Mouse (Mus musculus) stomach, embryonic 15.5 days (tissue): ENCODE results near the gene Cacng1. TPM values are rescaled to one million over a fixed set of nuclear protein-coding genes. Genes with fewer than 3 reads are reported as not detected.

Source experiments
- ATAC-seq: fragments of 200-750 bp; cut with Nextera tagmentation; 2 replicates; pipeline ENCODE4 v1.8.0; 2017; ENCODE audit warnings: low read depth, moderate number of reproducible peaks, moderate TSS enrichment; ENCODE audit not compliant: insufficient read depth, low FRiP score
- H3K27ac ChIP-seq: fragments of 300-500 bp; sonication (generic); 2 replicates; pipeline ENCODE4 v1.5.1; 2015; ENCODE audit warnings: mild to moderate bottlenecking, inconsistent platforms
- H3K27me3 ChIP-seq: fragments of 300-500 bp; sonication (generic); replicated peaks from 2 replicates; pipeline ENCODE4 v1.6.1; 2015; ENCODE audit warnings: inconsistent platforms
- H3K36me3 ChIP-seq: fragments of 300-500 bp; sonication (generic); 2 replicates; pipeline ENCODE4 v1.6.1; 2015; ENCODE audit warnings: inconsistent platforms
- H3K4me1 ChIP-seq: fragments of 300-500 bp; sonication (generic); 2 replicates; pipeline ENCODE4 v1.6.1; 2015; ENCODE audit warnings: inconsistent platforms
- H3K4me2 ChIP-seq: fragments of 300-500 bp; sonication (generic); 2 replicates; pipeline ENCODE4 v1.6.1; 2015; ENCODE audit warnings: mild to moderate bottlenecking, inconsistent platforms
- H3K4me3 ChIP-seq: fragments of 300-500 bp; sonication (generic); replicated peaks from 2 replicates; pipeline ENCODE4 v1.5.1; 2015; ENCODE audit warnings: inconsistent platforms
- H3K9ac ChIP-seq: fragments of 300-500 bp; sonication (generic); 2 replicates; pipeline ENCODE4 v1.6.1; 2015; ENCODE audit warnings: inconsistent platforms
- H3K9me3 ChIP-seq: fragments of 300-500 bp; sonication (generic); 2 replicates; pipeline ENCODE4 v1.6.1; 2016; ENCODE audit warnings: inconsistent platforms
- WGBS: fragments of 180-500 bp; shearing (Covaris S2); methylation state at CpG from one replicate; pipeline ENCODE4 v1.1.7; 2015; 5-methylcytosine and 5-hydroxymethylcytosine counted together
- polyA plus RNA-seq: library from polyadenylated mRNA; unstranded; fragments of >200 nt; fragmentation: Nextera tagmentation; extraction: Ambion mirVana; gene quantifications from 2 replicates; pipeline ENCODE4 v1.2.1, GENCODE M21; 2015

Gene Cacng1
- polyA plus RNA-seq = 0.14 and 0.48 TPM in 2 replicates

- no peak within 1 kb of the TSS for H3K4me3 ChIP-seq
Observed at GRCm38 (mm10) chr11:107716332-107716938, at the start of gene Cacng1. TSS of gene Cacng1 (minus strand) at chr11:107716522.

GRCm38 (mm10) chr11:107762688-107763460 is 46.6 kb upstream of the Cacng1 start:
- no peaks in the 10 kb centered on the region for H3K9me3 ChIP-seq
- H3K27me3 ChIP-seq = no peaks in the 10 kb centered on the region
- H3K4me3 ChIP-seq = no peak overlapping the region
- no peak overlapping the region for H3K4me2 ChIP-seq
- no peak overlapping the region for H3K27ac ChIP-seq
- peaks cover 7% of the 10 kb centered on the region; the same call in 1 of the 2 replicates for H3K4me1 ChIP-seq
- no peak overlapping the region for H3K9ac ChIP-seq
- peak; percentile 18; the same call in 1 of the 2 replicates for ATAC-seq
- 35% methylated on average over 8 of the region's 8 CpGs for WGBS
- H3K36me3 ChIP-seq = no peaks in the 10 kb centered on the region

More at GRCm38 (mm10) chr11:107716332-107716938, at the start of gene Cacng1:
- no peak for ATAC-seq
- H3K9ac ChIP-seq = no peak within 1 kb of the TSS
- H3K27me3 ChIP-seq = no peaks in the 10 kb centered on the region
- H3K4me1 ChIP-seq = no peaks in the 10 kb centered on the region
- H3K27ac ChIP-seq = no peak within 1 kb of the TSS
- H3K36me3 ChIP-seq = no peaks in the 10 kb centered on the region
- H3K9me3 ChIP-seq = no peaks in the 10 kb centered on the region
- 75% methylated on average over 16 of the region's 16 CpGs for WGBS
- no peak within 1 kb of the TSS for H3K4me2 ChIP-seq

- H3K4me1 ChIP-seq = peaks cover 7% of the 10 kb centered on the region; the same call in 1 of the 2 replicates
- ATAC-seq = no peak
- H3K9ac ChIP-seq = no peak overlapping the region
- no peaks in the 10 kb centered on the region for H3K36me3 ChIP-seq
- no peaks in the 10 kb centered on the region for H3K27me3 ChIP-seq
- 57% methylated on average over 10 of the region's 10 CpGs for WGBS
- no peak overlapping the region for H3K4me2 ChIP-seq
- H3K4me3 ChIP-seq = no peak overlapping the region
- no peak overlapping the region for H3K27ac ChIP-seq
- H3K9me3 ChIP-seq = no peaks in the 10 kb centered on the region
Observed at GRCm38 (mm10) chr11:107761790-107762500, 45.6 kb upstream of the Cacng1 start.

GRCm38 (mm10) chr11:107760001-107760400 is 43.7 kb upstream of the Cacng1 start:
- WGBS = 61% methylated on average over 10 of the region's 10 CpGs
- Histone ChIP-seq H3K9me3 (no peaks in the 10 kb centered on the region), H3K4me3 (no peak overlapping the region), H3K27ac (no peak overlapping the region), H3K9ac (no peak overlapping the region), H3K4me1 (peaks cover 7% of the 10 kb centered on the region; the same call in 1 of the 2 replicates), H3K27me3 (no peaks in the 10 kb centered on the region), H3K36me3 (no peaks in the 10 kb centered on the region), H3K4me2 (no peak overlapping the region)
- ATAC-seq = no peak

- Histone ChIP-seq H3K27me3 (no peaks in the 10 kb centered on the region), H3K4me3 (no peak overlapping the region), H3K4me2 (no peak overlapping the region), H3K9me3 (no peaks in the 10 kb centered on the region), H3K4me1 (peaks cover 7% of the 10 kb centered on the region; the same call in 1 of the 2 replicates), H3K27ac (no peak overlapping the region), H3K9ac (no peak overlapping the region), H3K36me3 (no peaks in the 10 kb centered on the region)
- ATAC-seq = no peak
- 80% methylated on average over 9 of the region's 9 CpGs for WGBS
Observed at GRCm38 (mm10) chr11:107759516-107759915, 43.2 kb upstream of the Cacng1 start.

GRCm38 (mm10) chr11:107749114-107749513 is 32.8 kb upstream of the Cacng1 start:
- Histone ChIP-seq H3K27me3 (no peaks in the 10 kb centered on the region), H3K4me2 (no peak overlapping the region), H3K36me3 (no peaks in the 10 kb centered on the region), H3K27ac (no peak overlapping the region), H3K9ac (no peak overlapping the region), H3K4me1 (no peaks in the 10 kb centered on the region), H3K9me3 (no peaks in the 10 kb centered on the region), H3K4me3 (no peak overlapping the region)
- 83% methylated on average over 5 of the region's 5 CpGs for WGBS
- ATAC-seq = no peak

- Histone ChIP-seq H3K36me3 (no peaks in the 10 kb centered on the region), H3K27ac (no peak overlapping the region), H3K4me3 (no peak overlapping the region), H3K4me2 (no peak overlapping the region), H3K27me3 (no peaks in the 10 kb centered on the region), H3K9me3 (no peaks in the 10 kb centered on the region), H3K4me1 (no peaks in the 10 kb centered on the region), H3K9ac (no peak overlapping the region)
- ATAC-seq = no peak
- WGBS = 62% methylated on average over 5 of the region's 5 CpGs
Observed at GRCm38 (mm10) chr11:107748243-107749035, 32.1 kb upstream of the Cacng1 start.

GRCm38 (mm10) chr11:107743100-107743499 is 26.8 kb upstream of the Cacng1 start:
- Histone ChIP-seq H3K27me3 (no peaks in the 10 kb centered on the region), H3K4me1 (no peaks in the 10 kb centered on the region), H3K27ac (no peak overlapping the region), H3K36me3 (no peaks in the 10 kb centered on the region), H3K9me3 (no peaks in the 10 kb centered on the region), H3K9ac (no peak overlapping the region), H3K4me3 (no peak overlapping the region), H3K4me2 (no peak overlapping the region)
- WGBS = 46% methylated on average over 3 of the region's 3 CpGs
- ATAC-seq = no peak

- H3K9me3 ChIP-seq = no peaks in the 10 kb centered on the region
- no peak; the same call in 1 of the 2 replicates for ATAC-seq
- no peak overlapping the region for H3K27ac ChIP-seq
- H3K27me3 ChIP-seq = no peaks in the 10 kb centered on the region
- no peak overlapping the region for H3K9ac ChIP-seq
- H3K36me3 ChIP-seq = no peaks in the 10 kb centered on the region
- whole genome bisulfite sequencing = 80% methylated on average over 20 of the region's 20 CpGs
- no peak overlapping the region for H3K4me3 ChIP-seq
- no peak overlapping the region for H3K4me2 ChIP-seq
- H3K4me1 ChIP-seq = no peaks in the 10 kb centered on the region
Observed at GRCm38 (mm10) chr11:107738418-107739099, 22.2 kb upstream of the Cacng1 start.

GRCm38 (mm10) chr11:107737886-107738285 is 21.6 kb upstream of the Cacng1 start:
- no peaks in the 10 kb centered on the region for H3K27me3 ChIP-seq
- ATAC-seq = no peak
- 81% methylated on average over 6 of the region's 6 CpGs for WGBS
- H3K9ac ChIP-seq = no peak overlapping the region
- no peaks in the 10 kb centered on the region for H3K36me3 ChIP-seq
- H3K4me2 ChIP-seq = no peak overlapping the region
- no peak overlapping the region for H3K4me3 ChIP-seq
- H3K4me1 ChIP-seq = no peaks in the 10 kb centered on the region
- no peak overlapping the region for H3K27ac ChIP-seq
- no peaks in the 10 kb centered on the region for H3K9me3 ChIP-seq

- no peaks in the 10 kb centered on the region for H3K9me3 ChIP-seq
- ATAC-seq = no peak
- H3K9ac ChIP-seq = no peak overlapping the region
- H3K4me1 ChIP-seq = no peaks in the 10 kb centered on the region
- no peaks in the 10 kb centered on the region for H3K27me3 ChIP-seq
- H3K27ac ChIP-seq = no peak overlapping the region
- no peaks in the 10 kb centered on the region for H3K36me3 ChIP-seq
- H3K4me2 ChIP-seq = no peak overlapping the region
- H3K4me3 ChIP-seq = no peak overlapping the region
- 72% methylated on average over 7 of the region's 7 CpGs for WGBS
Observed at GRCm38 (mm10) chr11:107734133-107734532, 17.8 kb upstream of the Cacng1 start.
